Mouse (Mus musculus) left cerebral cortex, adult 9 months (tissue): ENCODE measurements around the gene Plek.
"Not testable (repeated sequence)": the region's sequence is repeated elsewhere in the genome, so short reads cannot be mapped to it uniquely, and the experiment has no call there.

Experiments
- DNase-seq, 2 experiments: peaks; one replicate each; pipeline ENCODE4 v3.0.0; 2022; ENCODE audit warnings: low spot score in 2 of 2

Plek gene

DNA sequence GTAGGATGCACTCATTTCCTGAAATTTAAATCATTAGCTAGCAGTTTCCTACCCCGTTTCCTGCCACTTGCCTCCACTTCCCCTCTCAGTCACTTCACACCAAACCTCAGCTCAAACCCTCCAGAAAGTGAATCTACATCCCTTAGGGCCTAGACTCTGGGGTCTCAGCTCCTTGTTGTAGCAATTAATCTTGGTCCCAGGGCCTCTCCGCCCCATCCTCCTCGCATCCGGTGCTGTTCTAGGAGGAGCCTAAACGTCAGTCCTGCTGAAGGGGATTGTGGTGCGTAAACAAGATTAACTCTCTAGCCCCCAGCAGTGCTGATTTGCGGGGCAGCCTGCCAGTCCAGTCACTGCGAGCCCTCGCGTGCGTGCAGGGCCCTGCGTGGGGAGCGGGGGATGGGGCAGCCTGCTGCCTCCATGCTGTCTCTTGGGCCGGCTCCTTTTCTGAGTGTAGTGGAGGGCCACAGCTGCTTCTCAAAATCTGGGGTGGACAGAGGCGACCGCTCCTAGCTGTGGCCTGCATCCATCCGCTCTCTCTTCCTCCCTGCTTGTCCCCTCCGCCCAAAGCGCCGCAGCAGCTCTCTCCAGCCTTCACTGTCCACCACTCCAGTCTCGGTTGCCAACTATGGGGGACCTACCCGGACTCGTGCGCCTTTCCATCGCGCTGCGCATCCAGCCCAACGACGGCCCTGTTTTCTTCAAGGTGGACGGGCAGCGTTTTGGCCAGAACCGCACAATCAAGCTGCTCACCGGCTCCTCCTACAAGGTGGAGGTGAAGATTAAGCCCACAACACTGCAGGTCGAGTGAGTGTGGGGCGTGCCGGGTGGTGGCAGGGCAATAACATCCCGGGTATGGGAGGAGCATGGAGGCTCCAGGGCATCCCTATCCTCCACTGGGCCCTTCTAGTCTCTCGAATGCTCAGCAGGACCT, at the start of gene Plek, which contains the start of gene Cnrip1:
Gene Plek, minus strand, starts transcription at position 837 of the 931 bp plus-strand sequence.
Gene Cnrip1, plus strand, starts transcription at position 42 of the 931 bp plus-strand sequence.
- peak; percentile 65 to 89 for DNase-seq

- DNase-seq = no peak
Observed at GRCm38 (mm10) chr11:17086106-17086505, 33.9 kb upstream of the Plek start.

GRCm38 (mm10) chr11:17083866-17084265, 31.7 kb upstream of the Plek start:
- peak in 1 of 2 experiments; percentile 46 for DNase-seq

GRCm38 (mm10) chr11:17083455-17083854, 31.3 kb upstream of the Plek start:
- DNase-seq = no peak

- DNase-seq = peak in 1 of 2 experiments; percentile 31
Observed at GRCm38 (mm10) chr11:17082953-17083352, 30.8 kb upstream of the Plek start.

DNA sequence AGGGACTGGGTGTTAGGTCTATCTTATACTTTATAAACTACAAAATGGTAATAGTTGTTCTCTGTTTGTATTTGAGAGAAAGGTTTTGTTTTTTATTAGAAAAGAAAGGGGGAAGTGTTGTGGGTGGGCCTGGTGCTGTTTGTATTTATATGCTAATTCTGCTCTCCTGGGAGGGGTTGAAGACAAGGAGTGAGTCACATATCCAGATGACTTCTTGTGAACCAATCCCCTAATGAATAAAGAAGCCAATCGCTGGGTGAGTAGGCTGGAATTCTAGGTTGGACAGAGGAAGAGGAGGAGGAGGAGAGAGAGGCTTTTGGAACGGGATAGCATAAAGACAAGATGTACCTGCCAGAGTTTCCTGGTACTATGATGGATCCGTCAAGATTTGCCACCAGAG, 29.9 kb upstream of the Plek start:
- DNase-seq = no peak

DNA sequence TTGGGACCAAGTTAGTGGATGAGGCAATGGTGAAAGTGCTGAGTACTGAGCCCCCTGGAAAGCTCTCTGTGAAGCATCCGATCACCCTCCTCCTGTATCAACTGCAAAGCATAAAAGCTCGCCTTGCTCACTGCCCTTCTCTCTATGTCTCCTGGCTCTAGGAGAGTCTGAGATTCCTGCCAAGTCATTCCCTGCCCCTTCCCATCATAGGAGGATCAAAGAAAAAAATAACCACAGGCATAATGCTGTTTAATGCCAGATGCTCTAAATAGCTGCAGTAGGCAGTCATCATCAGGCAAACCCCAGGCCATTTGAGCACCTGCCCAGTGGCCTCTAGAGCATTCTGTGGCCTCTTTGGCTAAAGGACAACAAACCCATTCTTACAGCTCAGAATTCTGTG, 23.5 kb upstream of the Plek start:
- no peak for DNase-seq

- not testable (repeated sequence) for DNase-seq
Observed at GRCm38 (mm10) chr11:17069360-17069759, 17.2 kb upstream of the Plek start.

GRCm38 (mm10) chr11:17052476-17053049, 382 bp upstream of the Plek start:
- peak in 1 of 2 experiments; percentile 45 for DNase-seq

GRCm38 (mm10) chr11:17045806-17046205, 6.4 kb downstream of the Plek start:
- DNase-seq = peak; percentile 55 to 71

DNA sequence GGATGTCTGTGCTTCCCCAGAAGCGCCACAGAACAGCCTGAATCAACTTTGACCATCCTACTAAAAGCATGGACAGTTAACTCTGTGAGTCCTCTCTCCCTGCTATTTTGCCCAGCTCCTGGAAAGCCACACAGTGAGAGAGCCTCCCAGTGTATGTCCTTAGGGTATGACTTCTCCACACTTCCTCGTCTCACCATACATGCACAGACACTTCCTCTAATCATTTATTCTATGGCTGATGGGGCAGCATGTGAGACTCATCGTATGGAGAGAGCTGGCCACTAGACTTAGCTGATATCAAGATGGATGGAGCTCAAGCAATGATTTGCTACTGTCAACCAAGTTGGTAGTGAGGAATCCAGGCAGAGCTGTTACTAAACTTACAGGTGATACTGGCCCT, 28.2 kb downstream of the Plek start:
- DNase-seq = no peak

DNA sequence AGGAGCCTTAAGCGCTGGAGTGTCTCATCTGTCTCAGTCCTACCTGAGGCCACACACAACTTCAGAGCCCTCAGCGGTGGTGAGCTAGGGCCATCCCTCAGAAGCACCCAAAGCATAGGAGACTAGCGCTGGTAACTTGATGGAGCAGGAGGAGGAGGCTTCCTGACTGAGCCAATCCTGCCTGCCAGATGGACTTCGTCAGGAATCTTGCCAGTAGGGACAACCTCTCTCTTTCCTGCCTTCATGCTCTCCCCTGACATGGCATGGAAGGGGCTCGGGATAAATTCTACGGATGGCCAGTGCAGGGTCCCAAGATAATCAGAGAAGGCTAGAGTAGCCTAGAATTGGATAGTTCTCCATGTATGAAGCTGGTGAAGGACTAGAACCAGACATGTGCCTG, 29.0 kb downstream of the Plek start:
- DNase-seq = no peak

- DNase-seq = no peak
Observed at GRCm38 (mm10) chr11:17019328-17019727, 32.9 kb downstream of the Plek start.

- DNase-seq = no peak
Observed at GRCm38 (mm10) chr11:17012948-17013347, 39.2 kb downstream of the Plek start.

DNA sequence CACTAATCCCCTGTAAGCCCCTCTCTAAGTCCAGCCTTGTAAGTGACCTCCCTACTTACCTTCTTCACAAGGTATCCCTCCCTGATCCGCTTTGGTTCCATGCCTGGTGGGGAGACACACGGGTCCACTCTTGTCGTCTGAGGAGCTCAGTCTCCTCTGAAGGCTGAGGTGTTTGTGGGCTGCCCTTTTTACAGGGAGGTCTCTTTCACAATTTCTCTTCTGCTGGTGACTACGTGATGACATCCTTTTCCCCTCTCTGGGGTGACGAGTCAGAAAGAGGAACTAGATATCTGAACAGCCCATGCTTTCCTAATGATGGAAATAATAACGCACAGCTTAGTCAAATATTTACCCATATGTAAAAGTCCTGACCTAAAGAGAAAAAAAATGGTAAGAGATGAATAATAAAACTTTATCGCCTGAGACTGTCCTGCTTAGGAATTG, 43.7 kb downstream of the Plek start:
- DNase-seq = no peak

DNA sequence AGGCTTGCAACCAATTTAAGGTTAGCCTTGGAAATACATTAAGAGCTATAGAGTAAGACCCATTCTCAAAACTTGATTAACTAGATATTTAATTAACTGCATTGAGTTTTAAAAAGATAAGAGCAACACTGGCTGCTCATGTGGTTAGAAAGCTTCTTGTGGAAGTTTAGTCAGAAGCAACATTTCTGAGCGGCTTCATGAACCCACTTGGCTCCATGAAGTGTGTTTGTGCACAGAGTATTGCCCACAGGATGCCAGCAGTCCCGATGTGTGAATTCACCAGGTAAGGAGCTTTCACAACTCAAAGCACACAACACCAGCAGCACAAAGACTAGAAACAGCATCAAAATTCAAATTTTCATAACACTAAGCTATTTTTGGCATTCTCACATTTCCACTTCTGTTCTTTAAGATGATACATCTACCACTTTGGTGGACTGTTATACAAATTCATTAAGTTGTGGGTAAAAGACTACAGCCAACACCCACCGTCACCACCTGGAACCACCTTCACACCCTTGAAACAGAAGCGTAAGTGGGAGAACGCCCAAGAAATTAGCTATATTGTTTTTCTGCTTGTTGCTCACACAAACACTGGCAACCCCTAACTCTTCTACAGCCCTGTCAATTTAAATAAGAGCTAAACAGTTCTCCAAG, 44.5 kb downstream of the Plek start:
- peak in 1 of 2 experiments; percentile 41 for DNase-seq

GRCm38 (mm10) chr11:17006526-17006925, 45.7 kb downstream of the Plek start:
- not testable (repeated sequence) for DNase-seq

DNA sequence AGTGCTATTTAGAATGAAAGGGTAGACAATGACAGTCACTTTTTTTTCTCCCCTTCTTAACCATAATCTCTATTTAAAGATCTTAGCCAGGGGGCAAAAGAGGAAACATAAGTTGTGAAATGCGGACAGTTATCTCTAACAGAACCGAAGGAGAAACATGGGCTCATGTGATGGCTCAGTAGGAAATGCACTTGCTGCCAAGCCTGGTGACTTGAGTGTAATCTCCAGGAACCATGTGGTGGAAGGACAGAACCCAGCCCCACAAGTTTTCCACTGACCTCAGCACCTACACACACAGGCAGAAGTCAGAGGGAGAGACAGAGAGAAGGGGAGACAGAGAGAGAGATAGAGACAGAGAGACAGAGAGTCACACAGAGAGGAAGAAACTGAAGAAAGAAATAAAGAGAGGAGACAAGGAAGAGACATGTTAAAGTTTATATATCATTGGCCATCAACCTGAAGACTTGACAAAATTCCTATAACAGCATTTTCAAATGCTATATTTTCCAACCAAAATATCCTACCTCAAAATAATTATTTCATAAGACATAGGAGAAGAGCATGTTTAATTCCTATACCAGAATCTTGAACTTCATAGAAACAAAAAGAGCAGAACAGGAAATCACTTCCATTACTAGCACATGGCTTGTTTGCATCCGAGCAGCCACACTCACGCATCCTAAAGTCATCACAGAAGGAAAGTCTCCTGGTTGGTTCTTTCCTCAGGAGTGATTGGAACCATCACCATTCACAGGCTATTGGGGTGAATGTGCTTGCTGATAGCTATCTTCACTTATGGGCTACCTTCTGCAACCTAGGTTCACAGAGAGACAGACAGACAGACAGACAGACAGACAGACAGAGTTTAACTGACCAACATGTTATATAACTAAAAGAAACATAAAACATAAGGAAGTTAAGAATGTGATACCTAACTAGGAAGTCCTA, 47.0 kb downstream of the Plek start:
- DNase-seq = peak; percentile 39 to 43

DNA sequence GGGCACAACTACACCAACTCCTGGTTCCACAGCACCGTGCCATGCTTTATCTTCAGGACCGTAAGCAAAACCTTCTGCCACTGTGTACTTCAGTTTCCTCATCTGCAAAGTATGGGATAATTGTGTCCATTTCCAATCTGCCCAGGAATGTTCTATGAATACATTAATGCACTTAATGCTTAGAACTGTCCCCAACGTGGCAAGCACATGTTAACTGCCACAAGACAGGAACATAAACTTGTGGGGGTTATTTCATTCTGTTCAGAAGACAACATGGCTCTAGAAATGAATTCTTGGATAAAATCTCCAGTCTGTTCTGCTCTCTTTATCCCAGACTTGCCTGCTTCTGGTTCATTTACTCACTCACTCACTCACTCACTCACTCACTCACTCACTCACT, 48.4 kb downstream of the Plek start:
- DNase-seq = no peak

DNA sequence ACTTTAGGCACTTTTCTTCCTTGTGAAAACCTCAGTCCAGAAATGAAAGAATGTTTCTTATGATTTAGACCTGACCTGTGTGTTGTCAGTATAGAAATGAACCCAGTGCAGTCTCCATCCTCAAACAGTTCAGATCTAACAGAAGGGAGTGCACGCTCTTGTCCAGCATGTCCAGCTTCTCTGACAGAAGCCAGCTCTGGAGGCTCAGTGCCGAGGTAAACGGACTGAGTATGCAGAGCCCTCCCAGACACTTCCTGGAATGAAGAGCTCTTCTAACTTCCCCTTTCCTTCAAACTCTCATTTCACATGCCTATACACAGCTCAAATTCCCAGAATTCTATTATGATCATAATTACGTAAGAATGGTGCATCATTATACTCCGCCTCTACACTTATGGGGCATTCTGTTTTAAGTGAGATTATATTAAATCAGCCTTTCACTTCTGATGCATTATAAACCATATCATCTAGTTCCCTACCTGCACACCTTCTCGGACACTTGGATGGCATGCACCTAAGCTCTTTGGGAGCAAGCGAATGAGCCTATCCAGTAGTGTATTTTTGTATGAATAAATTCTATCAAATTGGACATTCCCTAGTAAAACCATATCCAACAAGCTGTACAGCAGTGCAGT, 49.3 kb downstream of the Plek start:
- DNase-seq = no peak
